Mouse (Mus musculus) erythroid progenitor cell, adult 5-6 weeks (primary cell): ENCODE results near the gene Samhd1. TPM values are rescaled to one million over a fixed set of nuclear protein-coding genes. Genes with fewer than 3 reads are reported as not detected.

Experiments
- ATAC-seq: replicated peaks from 2 replicates; pipeline ENCODE4 v1.8.0; 2016; ENCODE audit warnings: moderate number of reproducible peaks, mild to moderate bottlenecking, moderate TSS enrichment, inconsistent platforms; ENCODE audit not compliant: poor library complexity, low FRiP score, severe bottlenecking
- total RNA-seq, 2 experiments: library from RNA; stranded (forward) in 1 of 2; stranded (reverse) in 1 of 2; fragments of 150-400 nt in 1 of 2; fragments of 186-747, 209-891 nt in 1 of 2; gene quantifications; 2 replicates each; pipeline versions ENCODE4 v1.2.3 to v1.2.4; 2015 to 2017; ENCODE audit warnings: low replicate concordance in 2 of 2

Gene Samhd1
- total RNA-seq, 2 experiments from 2014 or later, result 57.0 to 112 TPM

- no peak for ATAC-seq
Measured at GRCm38 (mm10) chr2:157104454-157104853, 30.6 kb downstream of the Samhd1 start.

DNA sequence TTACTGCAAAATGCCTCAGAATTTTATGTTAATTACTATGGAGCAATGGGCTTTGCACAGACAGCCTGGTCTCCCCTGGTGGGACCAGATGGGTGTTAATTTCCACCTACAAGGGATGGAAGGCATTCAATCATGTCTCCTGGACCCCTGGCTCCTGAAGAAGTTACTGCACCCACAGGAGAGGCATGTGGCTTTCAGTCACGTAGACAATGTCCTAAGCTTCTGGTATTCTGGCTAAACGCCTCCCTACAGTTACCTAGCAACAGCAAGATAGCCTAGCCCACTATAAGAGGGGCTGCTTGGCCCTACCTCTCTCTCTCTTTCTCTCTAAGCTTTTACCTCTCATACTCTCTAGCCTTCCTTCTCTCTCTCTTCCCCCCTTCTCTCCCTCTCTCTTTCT, 32.8 kb downstream of the Samhd1 start:
- no peak for ATAC-seq

- ATAC-seq, result no peak
Measured at GRCm38 (mm10) chr2:157101650-157102049, 33.4 kb downstream of the Samhd1 start.

DNA sequence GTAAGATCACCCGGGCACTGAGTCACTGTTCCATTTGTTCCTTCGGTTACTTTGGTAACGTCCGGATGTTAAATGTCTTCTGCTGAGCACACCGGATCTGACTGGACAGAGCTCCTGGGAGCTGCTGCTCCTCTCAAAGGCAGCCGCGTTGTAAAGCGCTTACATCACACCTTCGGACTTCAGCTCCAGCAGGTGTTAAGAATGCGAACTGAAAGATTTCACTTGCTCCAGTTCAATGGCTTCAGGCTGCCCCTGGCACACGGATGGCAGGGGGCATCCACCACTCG, 34.8 kb downstream of the Samhd1 start:
- no peak for ATAC-seq

- no peak for ATAC-seq
Measured at GRCm38 (mm10) chr2:157099532-157100318, 35.3 kb downstream of the Samhd1 start.

GRCm38 (mm10) chr2:157095005-157095755, 39.9 kb downstream of the Samhd1 start:
- no peak for ATAC-seq

GRCm38 (mm10) chr2:157092024-157092423, 43.0 kb downstream of the Samhd1 start:
- ATAC-seq, result no peak

DNA sequence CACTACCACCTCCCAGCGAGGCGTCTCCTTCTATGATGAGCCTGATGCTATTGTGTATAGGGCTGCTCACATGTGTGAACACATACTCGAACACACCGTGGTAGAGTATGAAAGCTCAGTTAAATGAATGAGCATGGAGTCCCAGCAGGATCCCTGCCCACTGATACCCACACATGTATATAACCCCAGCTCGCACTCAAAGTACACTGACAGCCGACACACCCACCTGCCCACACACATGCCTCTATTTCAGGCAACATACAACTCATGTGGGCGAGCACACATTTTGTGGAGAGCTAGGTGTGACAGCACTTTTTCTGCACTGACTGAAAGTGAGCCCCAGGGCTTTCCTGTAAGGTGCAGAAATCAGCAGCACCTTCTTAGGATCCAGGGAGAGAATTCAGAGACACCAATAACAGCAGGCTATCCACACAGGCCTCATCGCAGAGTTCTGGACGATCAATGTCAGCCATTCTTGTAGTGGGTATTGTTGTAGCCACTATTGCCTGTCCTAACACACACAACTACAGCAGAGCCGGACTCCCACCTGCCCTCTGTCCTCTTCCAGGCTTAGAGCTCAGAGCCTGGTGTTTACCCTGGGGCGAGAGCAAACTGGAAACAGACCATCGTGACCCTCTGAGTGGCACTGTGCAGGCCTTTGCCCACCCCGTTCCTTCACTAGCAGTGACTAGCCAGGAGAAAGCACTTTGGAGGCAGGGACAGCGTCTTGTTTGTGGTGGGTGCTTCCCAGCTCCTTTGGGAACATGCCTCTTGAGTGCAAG, 47.3 kb downstream of the Samhd1 start:
- ATAC-seq, result no peak

DNA sequence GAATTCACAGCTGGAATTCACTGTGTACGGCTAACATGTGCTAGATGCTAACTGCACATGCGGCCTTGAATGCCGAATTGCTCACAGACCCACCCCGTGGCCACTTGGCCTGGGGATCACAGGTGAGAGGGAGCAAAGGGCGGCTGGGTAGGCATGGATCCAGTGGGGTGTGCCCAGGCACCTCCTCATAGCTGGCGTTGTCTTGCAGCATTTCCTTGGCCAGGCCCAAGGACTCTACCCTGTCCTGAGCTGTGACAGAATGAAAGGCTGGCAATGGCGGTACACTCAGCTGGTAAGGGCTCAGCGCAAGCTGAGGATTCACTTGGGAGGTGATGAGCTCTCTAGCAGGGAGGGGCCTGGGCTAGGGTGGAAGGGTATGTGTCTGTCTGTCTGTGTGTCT, 48.3 kb downstream of the Samhd1 start, which contains the start of gene Tldc2:
TSS of gene Tldc2 (plus strand) at position 260 of the 400 bp plus-strand sequence.
- no peak for ATAC-seq

DNA sequence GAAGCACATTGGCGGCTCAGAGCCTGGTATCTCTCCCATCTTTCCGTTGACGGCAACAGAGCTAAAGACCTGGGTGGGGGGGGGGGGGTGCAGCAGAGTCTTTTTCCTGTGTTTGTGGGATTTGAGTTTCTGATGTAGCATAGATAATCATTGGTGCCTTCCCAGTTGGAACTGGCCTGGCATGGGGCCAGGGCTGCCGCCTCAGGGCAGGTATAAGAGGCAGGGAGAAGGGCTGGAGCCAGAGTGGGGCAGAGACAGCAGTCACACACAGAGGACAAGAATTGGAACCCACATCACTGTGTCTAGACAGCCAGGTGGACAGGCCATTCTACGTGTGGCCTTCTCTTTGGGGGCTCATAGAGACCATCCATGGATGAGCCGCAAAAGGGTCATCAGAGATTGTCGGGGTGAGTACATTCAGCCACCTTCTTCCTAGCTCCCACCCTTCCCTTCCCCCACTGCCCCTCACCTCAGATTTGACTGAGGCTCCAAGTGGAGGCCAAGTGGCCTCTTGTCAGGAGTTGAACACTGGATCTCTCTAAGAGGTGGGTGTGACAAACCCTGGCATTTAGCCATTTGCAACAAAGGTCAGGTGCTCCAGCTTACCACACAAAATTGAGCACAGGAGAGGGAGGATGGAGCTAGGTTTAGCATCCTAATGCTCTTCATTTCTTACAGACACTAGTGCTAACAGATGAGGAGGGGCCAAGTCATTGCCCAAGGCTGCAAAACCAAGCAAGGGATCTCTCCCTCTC, 50.1 kb downstream of the Samhd1 start:
- ATAC-seq, result no peak

DNA sequence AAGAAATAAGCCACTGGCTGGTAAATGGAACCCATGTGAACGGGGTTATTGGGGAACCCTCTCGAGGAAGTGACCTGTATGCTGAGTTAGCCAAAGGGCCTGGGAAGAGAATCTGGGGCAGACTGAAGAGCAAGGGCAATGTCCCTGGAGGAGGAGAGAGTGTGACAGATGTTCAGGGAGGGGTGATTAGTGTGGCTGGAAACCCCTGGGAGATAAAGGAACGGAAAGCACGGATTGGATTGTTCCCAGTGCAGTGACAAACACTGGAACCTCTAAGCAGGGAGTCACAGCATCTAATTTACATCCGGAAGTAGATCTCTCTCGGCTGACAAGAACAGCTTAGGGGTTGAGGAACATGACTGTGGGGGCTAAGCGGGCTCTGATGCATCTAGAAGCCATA, 53.1 kb downstream of the Samhd1 start:
- no peak for ATAC-seq

DNA sequence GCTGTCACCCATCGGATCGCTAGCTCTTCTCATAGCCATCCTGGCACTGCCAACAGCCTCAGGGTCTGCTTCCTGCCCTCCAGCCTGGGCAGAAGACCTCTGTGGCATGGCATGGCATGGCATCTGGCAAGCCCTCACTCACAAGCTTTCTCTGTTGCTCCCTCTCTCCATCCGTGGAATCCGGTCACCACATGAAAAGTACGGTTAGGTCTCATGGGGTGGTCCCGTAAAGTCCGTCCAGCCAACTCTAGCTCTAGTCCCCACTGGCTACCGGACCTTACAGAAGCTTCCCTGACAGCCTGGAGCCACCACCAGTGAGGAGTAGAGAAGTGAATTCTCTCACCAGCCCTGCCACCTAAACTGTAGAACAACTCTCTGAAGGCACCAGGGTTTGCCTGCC, 53.7 kb downstream of the Samhd1 start:
- no peak for ATAC-seq

- ATAC-seq, result no peak
Measured at GRCm38 (mm10) chr2:157079701-157080180, 55.3 kb downstream of the Samhd1 start.

DNA sequence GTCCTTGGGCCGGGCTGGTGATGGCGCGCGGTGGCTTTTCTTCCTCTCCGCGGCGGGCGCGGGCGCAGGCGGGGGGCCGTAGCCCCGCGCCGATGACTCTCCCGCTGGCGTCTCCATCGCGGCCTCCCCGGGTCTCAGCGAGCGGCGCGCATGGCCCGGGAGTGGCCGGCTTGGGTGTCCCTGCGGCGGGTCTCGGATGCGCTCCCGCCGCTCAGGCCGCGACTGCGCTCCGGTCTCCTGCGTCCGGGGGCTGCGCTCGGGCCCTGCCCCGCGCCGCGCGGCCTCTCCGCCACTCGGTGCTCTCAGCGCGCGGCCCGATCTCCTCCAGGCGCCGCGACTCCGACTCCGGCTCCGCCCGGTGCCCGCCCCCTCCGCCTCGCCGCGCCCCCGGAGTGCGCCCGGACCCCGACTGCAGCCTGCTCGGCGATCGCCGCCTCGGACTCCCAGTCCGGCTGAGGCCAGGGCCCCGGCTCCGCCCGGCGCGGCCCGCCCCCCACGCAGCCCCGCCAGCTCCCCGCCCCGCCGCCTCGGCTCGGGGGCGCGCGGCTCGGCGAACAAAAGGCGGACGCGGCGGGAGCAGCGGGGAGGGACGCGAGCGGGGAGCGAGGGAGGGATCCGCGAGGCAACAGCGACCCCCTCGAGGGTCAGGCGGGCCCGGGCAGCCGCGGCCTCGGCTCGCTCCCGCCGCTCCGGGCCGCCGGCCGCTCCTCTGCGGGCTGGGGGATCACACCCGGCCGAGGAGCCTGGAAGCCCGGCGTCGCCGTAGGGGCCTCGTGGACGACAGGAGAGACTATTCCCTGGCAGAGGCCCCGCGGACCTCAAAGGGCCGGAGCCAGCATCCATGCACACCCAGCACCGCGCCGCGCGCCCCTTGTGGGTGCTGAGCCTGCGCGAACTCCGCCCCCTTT, 56.0 kb downstream of the Samhd1 start, which contains the start of gene Soga1:
TSS of gene Soga1 (minus strand) at position 462 of the 908 bp plus-strand sequence.
- ATAC-seq, result no peak

- no peak for ATAC-seq
Measured at GRCm38 (mm10) chr2:157078059-157078792, 56.8 kb downstream of the Samhd1 start.

- ATAC-seq, result no peak
Measured at GRCm38 (mm10) chr2:157077641-157078058, 57.4 kb downstream of the Samhd1 start.

- no peak for ATAC-seq
Measured at GRCm38 (mm10) chr2:157077160-157077559, 57.9 kb downstream of the Samhd1 start.

GRCm38 (mm10) chr2:157076585-157076984, 58.5 kb downstream of the Samhd1 start:
- no peak for ATAC-seq
